Mouse (Mus musculus): ENCODE measurements around the gene Eno2. TPM values are rescaled to one million over a fixed set of nuclear protein-coding genes. Genes with fewer than 3 reads are reported as not detected.
"Not testable (repeated sequence)": the region's sequence is repeated elsewhere in the genome, so short reads cannot be mapped to it uniquely, and the experiment has no call there.

The Eno2 gene
- polyA plus RNA-seq, 1 experiment from 2014 or later, result 2.6 TPM

GRCm38 (mm10) chr6:124813496-124813895, 44.0 kb upstream of the Eno2 start:
- Histone ChIP-seq H3K9me3 (ENCODE audit: control insufficient read depth, low read length) (no peaks in the 10 kb centered on the region), H3K27ac (ENCODE audit: low read depth, low read length) (peak overlapping the region; percentile 98), H3K36me3 (ENCODE audit: control insufficient read depth, insufficient read depth, low read length) (peaks cover 39% of the 10 kb centered on the region), H3K9ac (ENCODE audit: low read depth, low read length) (peak overlapping the region; percentile 98), H3K27me3 (replicated peaks; ENCODE audit: control insufficient read depth, insufficient read depth, low read length) (no peaks in the 10 kb centered on the region), H3K4me2 (peak overlapping the region; percentile 70), H3K4me3 (ENCODE audit: low read depth, low read length) (peak overlapping the region; percentile 87), H3K4me1 (replicated peaks; ENCODE audit: control insufficient read depth, insufficient read depth, low read length) (peaks cover 38% of the 10 kb centered on the region)
- ATAC-seq (replicated peaks; ENCODE audit: low FRiP score), result peak; percentile 66
- under 1% methylated on average over 18 of the region's 18 CpGs for WGBS
- DNase-seq (ENCODE audit: low spot score), result peak; percentile 87

GRCm38 (mm10) chr6:124812848-124813247, 43.4 kb upstream of the Eno2 start:
- 27% methylated on average over 9 of the region's 9 CpGs for WGBS
- ATAC-seq (replicated peaks; ENCODE audit: low FRiP score), result no peak

GRCm38 (mm10) chr6:124811701-124812560, 42.5 kb upstream of the Eno2 start:
- Histone ChIP-seq H3K36me3 (ENCODE audit: control insufficient read depth, insufficient read depth, low read length) (peaks cover 25% of the 10 kb centered on the region), H3K27me3 (replicated peaks; ENCODE audit: control insufficient read depth, insufficient read depth, low read length) (no peaks in the 10 kb centered on the region), H3K4me2 (peak overlapping the region; percentile 70), H3K27ac (ENCODE audit: low read depth, low read length) (peak overlapping the region; percentile 98), H3K9me3 (ENCODE audit: control insufficient read depth, low read length) (no peaks in the 10 kb centered on the region), H3K4me3 (ENCODE audit: low read depth, low read length) (peak overlapping the region; percentile 87), H3K9ac (ENCODE audit: low read depth, low read length) (peak overlapping the region; percentile 98), H3K4me1 (replicated peaks; ENCODE audit: control insufficient read depth, insufficient read depth, low read length) (peaks cover 46% of the 10 kb centered on the region)
- no peak for ATAC-seq (replicated peaks; ENCODE audit: low FRiP score)
- DNase-seq (ENCODE audit: low spot score), result no peak
- 77% methylated on average over 24 of the region's 24 CpGs for WGBS

More at GRCm38 (mm10) chr6:124812848-124813247, 43.4 kb upstream of the Eno2 start:
- H3K27me3 ChIP-seq (replicated peaks; ENCODE audit: control insufficient read depth, insufficient read depth, low read length), result no peaks in the 10 kb centered on the region
- peak overlapping the region; percentile 70 for H3K4me2 ChIP-seq
- H3K36me3 ChIP-seq (ENCODE audit: control insufficient read depth, insufficient read depth, low read length), result peaks cover 33% of the 10 kb centered on the region
- peak overlapping the region; percentile 87 for H3K4me3 ChIP-seq (ENCODE audit: low read depth, low read length)
- H3K9me3 ChIP-seq (ENCODE audit: control insufficient read depth, low read length), result no peaks in the 10 kb centered on the region
- H3K27ac ChIP-seq (ENCODE audit: low read depth, low read length), result peak overlapping the region; percentile 98
- peaks cover 42% of the 10 kb centered on the region for H3K4me1 ChIP-seq (replicated peaks; ENCODE audit: control insufficient read depth, insufficient read depth, low read length)
- DNase-seq (ENCODE audit: low spot score), result no peak
- H3K9ac ChIP-seq (ENCODE audit: low read depth, low read length), result peak overlapping the region; percentile 98

GRCm38 (mm10) chr6:124811403-124811665, 41.9 kb upstream of the Eno2 start:
- H3K9ac ChIP-seq (ENCODE audit: low read depth, low read length), result no peak overlapping the region; the same call in 1 of the 2 replicates
- H3K4me1 ChIP-seq (replicated peaks; ENCODE audit: control insufficient read depth, insufficient read depth, low read length), result peaks cover 49% of the 10 kb centered on the region
- peak overlapping the region; percentile 87; the same call in 1 of the 2 replicates for H3K4me3 ChIP-seq (ENCODE audit: low read depth, low read length)
- no peak for ATAC-seq (replicated peaks; ENCODE audit: low FRiP score)
- WGBS, result 87% methylated on average over 4 of the region's 4 CpGs
- no peaks in the 10 kb centered on the region for H3K9me3 ChIP-seq (ENCODE audit: control insufficient read depth, low read length)
- peak overlapping the region; percentile 70 for H3K4me2 ChIP-seq
- peaks cover 22% of the 10 kb centered on the region for H3K36me3 ChIP-seq (ENCODE audit: control insufficient read depth, insufficient read depth, low read length)
- no peaks in the 10 kb centered on the region for H3K27me3 ChIP-seq (replicated peaks; ENCODE audit: control insufficient read depth, insufficient read depth, low read length)
- DNase-seq (ENCODE audit: low spot score), result no peak
- peak overlapping the region; percentile 98; the same call in 1 of the 2 replicates for H3K27ac ChIP-seq (ENCODE audit: low read depth, low read length)

GRCm38 (mm10) chr6:124810566-124811402, 41.3 kb upstream of the Eno2 start:
- not testable (repeated sequence) for H3K9me3 ChIP-seq (ENCODE audit: control insufficient read depth, low read length); DNase-seq (ENCODE audit: low spot score); ATAC-seq (replicated peaks; ENCODE audit: low FRiP score); H3K27me3 ChIP-seq (replicated peaks; ENCODE audit: control insufficient read depth, insufficient read depth, low read length)
- H3K36me3 ChIP-seq (ENCODE audit: control insufficient read depth, insufficient read depth, low read length), result peaks cover 22% of the 10 kb centered on the region
- peak overlapping the region; percentile 96; the same call in 1 of the 2 replicates for H3K27ac ChIP-seq (ENCODE audit: low read depth, low read length)
- 80% methylated on average over 11 of the region's 11 CpGs for WGBS
- H3K4me2 ChIP-seq, result peak overlapping the region; percentile 96
- peak overlapping the region; percentile 81; the same call in 1 of the 2 replicates for H3K9ac ChIP-seq (ENCODE audit: low read depth, low read length)
- H3K4me3 ChIP-seq (ENCODE audit: low read depth, low read length), result peak overlapping the region; percentile 68; the same call in 1 of the 2 replicates
- peaks cover 53% of the 10 kb centered on the region for H3K4me1 ChIP-seq (replicated peaks; ENCODE audit: control insufficient read depth, insufficient read depth, low read length)

- Histone ChIP-seq H3K4me2 (peak overlapping the region; percentile 96), H3K27ac (ENCODE audit: low read depth, low read length) (peak overlapping the region; percentile 96), H3K4me3 (ENCODE audit: low read depth, low read length) (peak overlapping the region; percentile 68), H3K36me3 (ENCODE audit: control insufficient read depth, insufficient read depth, low read length) (peaks cover 22% of the 10 kb centered on the region), H3K9me3 (ENCODE audit: control insufficient read depth, low read length) (no peaks in the 10 kb centered on the region), H3K4me1 (replicated peaks; ENCODE audit: control insufficient read depth, insufficient read depth, low read length) (peaks cover 55% of the 10 kb centered on the region), H3K9ac (ENCODE audit: low read depth, low read length) (peak overlapping the region; percentile 81), H3K27me3 (replicated peaks; ENCODE audit: control insufficient read depth, insufficient read depth, low read length) (no peaks in the 10 kb centered on the region)
- no peak for DNase-seq (ENCODE audit: low spot score)
- ATAC-seq (replicated peaks; ENCODE audit: low FRiP score), result peak; percentile 1; the same call in 1 of the 2 replicates
- 56% methylated on average over 14 of the region's 14 CpGs for WGBS
These were observed 40.5 kb upstream of the Eno2 start for GRCm38 (mm10) chr6:124809775-124810538.

GRCm38 (mm10) chr6:124809052-124809774, 39.7 kb upstream of the Eno2 start:
- peak; percentile 40 for ATAC-seq (replicated peaks; ENCODE audit: low FRiP score)
- Histone ChIP-seq H3K4me3 (ENCODE audit: low read depth, low read length) (peak overlapping the region; percentile 68), H3K27me3 (replicated peaks; ENCODE audit: control insufficient read depth, insufficient read depth, low read length) (no peaks in the 10 kb centered on the region), H3K36me3 (ENCODE audit: control insufficient read depth, insufficient read depth, low read length) (peaks cover 22% of the 10 kb centered on the region), H3K4me2 (peak overlapping the region; percentile 96), H3K4me1 (replicated peaks; ENCODE audit: control insufficient read depth, insufficient read depth, low read length) (peaks cover 48% of the 10 kb centered on the region), H3K9ac (ENCODE audit: low read depth, low read length) (peak overlapping the region; percentile 81), H3K27ac (ENCODE audit: low read depth, low read length) (peak overlapping the region; percentile 96), H3K9me3 (ENCODE audit: control insufficient read depth, low read length) (no peaks in the 10 kb centered on the region)
- peak; percentile 87 for DNase-seq (ENCODE audit: low spot score)
- under 1% methylated on average over 35 of the region's 35 CpGs for whole genome bisulfite sequencing
